Mouse (Mus musculus): Measurements from ENCODE around the gene 4921524J17Rik. TPM values are rescaled to one million over a fixed set of nuclear protein-coding genes. Genes with fewer than 3 reads are reported as not detected.
A peak's percentile ranks its signal among the peaks of the same experiment; 100 is the strongest.

Gene 4921524J17Rik
- 40.1 and 48.2 TPM in 2 replicates for polyA plus RNA-seq (2014; fragmentation: Nextera tagmentation; extraction: Ambion mirVana)

DNA sequence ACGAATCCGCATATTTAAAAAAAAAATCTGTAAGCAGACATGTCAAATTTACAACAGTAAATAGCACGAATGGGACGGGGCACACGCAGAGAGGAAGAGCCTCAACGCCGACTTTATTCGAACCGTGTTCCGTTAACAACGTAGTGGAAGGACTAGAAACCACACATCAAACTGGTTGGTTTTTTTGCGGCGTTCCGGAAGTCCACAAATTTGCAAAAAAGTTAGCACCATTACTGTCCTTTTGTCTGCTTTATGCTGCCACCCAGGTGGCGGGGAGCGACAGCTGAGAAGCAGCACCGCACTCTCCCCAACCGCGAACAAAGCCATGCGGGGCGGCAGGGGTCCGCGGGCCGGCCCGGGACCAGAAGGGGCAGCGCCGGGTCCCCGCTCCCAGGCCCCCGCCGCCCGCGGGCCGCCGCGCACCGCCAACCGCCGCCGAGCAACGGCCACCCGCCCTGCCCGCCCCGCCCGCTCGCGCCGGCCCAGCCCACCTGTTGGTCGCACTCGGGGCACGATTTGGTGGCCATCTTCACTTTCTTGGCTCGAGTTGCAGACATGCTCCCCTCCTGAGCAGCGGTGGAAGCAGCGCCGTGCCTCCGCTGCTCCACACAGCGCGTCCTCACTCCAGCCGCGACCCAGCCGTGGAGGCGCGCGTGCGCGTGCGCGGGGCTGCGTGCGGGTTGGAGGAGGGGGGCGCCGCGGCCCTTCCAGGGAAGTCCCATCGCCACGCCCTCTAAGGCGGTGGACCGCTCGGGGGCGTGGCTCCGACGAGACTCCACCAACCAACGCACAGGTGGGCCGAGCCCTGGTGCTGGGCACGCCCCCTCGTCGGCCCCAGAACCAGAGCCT, at the start of gene 4921524J17Rik:
Gene 4921524J17Rik, minus strand, starts transcription at position 666 of the 849 bp plus-strand sequence.
- H3K9me3 ChIP-seq (ENCODE audit: control insufficient read depth, low read length): no peaks in the 10 kb centered on the region
- peak; percentile 99 for ATAC-seq (replicated peaks; ENCODE audit: low FRiP score)
- peak within 1 kb of the TSS; percentile 90 for H3K9ac ChIP-seq (ENCODE audit: low read length)
- WGBS: under 1% methylated on average over 81 of the region's 85 CpGs
- H3K4me2 ChIP-seq (ENCODE audit: low read depth, low read length, severe bottlenecking): peak within 1 kb of the TSS; percentile 50
- H3K4me1 ChIP-seq (replicated peaks; ENCODE audit: control insufficient read depth, insufficient read depth, low read length): peaks cover 5% of the 10 kb centered on the region
- H3K36me3 ChIP-seq (ENCODE audit: control insufficient read depth, insufficient read depth, low read length): no peaks in the 10 kb centered on the region
- peak within 1 kb of the TSS; percentile 85 for H3K4me3 ChIP-seq (ENCODE audit: low read depth, low read length)
- peak within 1 kb of the TSS; percentile 89 for H3K27ac ChIP-seq (ENCODE audit: low read depth, low read length)
- no peaks in the 10 kb centered on the region for H3K27me3 ChIP-seq (ENCODE audit: control insufficient read depth, insufficient read depth, low read length)
- DNase-seq (ENCODE audit: low spot score): peak; percentile 98

DNA sequence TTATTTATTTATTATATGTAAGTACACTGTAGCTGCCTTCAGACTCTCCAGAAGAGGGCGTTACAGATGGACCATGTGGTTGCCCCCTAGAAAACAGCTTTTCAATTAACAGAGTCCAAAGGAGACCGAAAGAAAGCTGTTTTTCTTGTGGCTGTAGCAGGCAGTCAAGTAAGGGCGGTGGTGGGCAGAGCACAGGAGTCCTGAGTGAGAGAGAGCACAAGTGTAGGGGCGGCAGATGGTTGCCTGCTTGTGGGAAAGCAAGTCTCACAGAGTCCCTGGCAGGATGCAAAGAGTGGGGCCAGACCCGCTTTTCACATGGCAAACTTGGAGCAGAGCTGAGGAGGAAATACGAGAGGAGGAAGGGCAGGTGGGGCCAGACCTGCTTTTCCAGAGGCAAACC, 49.8 kb upstream of the 4921524J17Rik start:
- H3K4me1 ChIP-seq (replicated peaks; ENCODE audit: control insufficient read depth, insufficient read depth, low read length): 0 out of 2 replicates have a peak, but pooled peaks cover 2% of the 10 kb centered on the region
- no peak overlapping the region for H3K9ac ChIP-seq (ENCODE audit: low read length)
- H3K36me3 ChIP-seq (ENCODE audit: control insufficient read depth, insufficient read depth, low read length): no peaks in the 10 kb centered on the region
- ATAC-seq (replicated peaks; ENCODE audit: low FRiP score) (no peak), DNase-seq (ENCODE audit: low spot score) (peak; percentile 46)
- H3K27me3 ChIP-seq (ENCODE audit: control insufficient read depth, insufficient read depth, low read length): no peaks in the 10 kb centered on the region
- no peak overlapping the region for H3K27ac ChIP-seq (ENCODE audit: low read depth, low read length)
- H3K9me3 ChIP-seq (ENCODE audit: control insufficient read depth, low read length): no peaks in the 10 kb centered on the region
- H3K4me2 ChIP-seq (ENCODE audit: low read depth, low read length, severe bottlenecking): no peak overlapping the region
- WGBS: 67% methylated on average over 6 of the region's 6 CpGs
- H3K4me3 ChIP-seq (ENCODE audit: low read depth, low read length): no peak overlapping the region

GRCm38 (mm10) chr8:85481900-85482299, 49.3 kb upstream of the 4921524J17Rik start:
- Histone ChIP-seq H3K27ac (ENCODE audit: low read depth, low read length) (no peak overlapping the region), H3K27me3 (ENCODE audit: control insufficient read depth, insufficient read depth, low read length) (no peaks in the 10 kb centered on the region), H3K9ac (ENCODE audit: low read length) (no peak overlapping the region), H3K36me3 (ENCODE audit: control insufficient read depth, insufficient read depth, low read length) (no peaks in the 10 kb centered on the region), H3K4me1 (replicated peaks; ENCODE audit: control insufficient read depth, insufficient read depth, low read length) (0 out of 2 replicates have a peak, but pooled peaks cover 2% of the 10 kb centered on the region), H3K4me2 (ENCODE audit: low read depth, low read length, severe bottlenecking) (0 out of 2 replicates have a peak overlapping the region, but pooled peaks have one; percentile 21), H3K4me3 (ENCODE audit: low read depth, low read length) (no peak overlapping the region), H3K9me3 (ENCODE audit: control insufficient read depth, low read length) (no peaks in the 10 kb centered on the region)
- peak; percentile 60 for DNase-seq (ENCODE audit: low spot score)
- no peak for ATAC-seq (replicated peaks; ENCODE audit: low FRiP score)
- WGBS: 32% methylated on average over 10 of the region's 10 CpGs

DNA sequence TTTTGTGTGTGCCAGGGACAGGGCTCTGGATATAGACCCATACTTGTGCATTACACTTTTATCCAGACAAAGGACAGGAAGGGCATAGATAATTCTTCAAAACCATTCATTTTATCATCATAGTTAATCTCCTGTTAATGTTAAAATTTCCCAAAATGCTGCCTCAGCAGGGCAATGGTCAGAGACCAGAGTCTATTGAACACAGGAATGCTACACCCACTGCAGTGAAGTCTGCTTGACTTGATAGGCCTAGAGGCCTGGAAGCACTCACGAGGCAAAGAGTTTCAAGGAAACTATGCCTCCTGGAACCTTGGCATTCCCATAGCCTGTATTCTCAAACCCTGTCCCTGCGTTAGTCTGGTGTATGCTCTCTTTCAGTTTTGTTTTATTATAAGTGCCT, 47.1 kb upstream of the 4921524J17Rik start:
- no peak for ATAC-seq (replicated peaks; ENCODE audit: low FRiP score)
- Histone ChIP-seq H3K4me2 (ENCODE audit: low read depth, low read length, severe bottlenecking) (no peak overlapping the region), H3K9me3 (ENCODE audit: control insufficient read depth, low read length) (no peaks in the 10 kb centered on the region), H3K4me3 (ENCODE audit: low read depth, low read length) (no peak overlapping the region), H3K9ac (ENCODE audit: low read length) (no peak overlapping the region), H3K36me3 (ENCODE audit: control insufficient read depth, insufficient read depth, low read length) (no peaks in the 10 kb centered on the region), H3K27me3 (ENCODE audit: control insufficient read depth, insufficient read depth, low read length) (no peaks in the 10 kb centered on the region), H3K27ac (ENCODE audit: low read depth, low read length) (no peak overlapping the region), H3K4me1 (replicated peaks; ENCODE audit: control insufficient read depth, insufficient read depth, low read length) (0 out of 2 replicates have a peak, but pooled peaks cover 2% of the 10 kb centered on the region)
- DNase-seq (ENCODE audit: low spot score): no peak
- WGBS: 89% methylated on average over 2 of the region's 2 CpGs

DNA sequence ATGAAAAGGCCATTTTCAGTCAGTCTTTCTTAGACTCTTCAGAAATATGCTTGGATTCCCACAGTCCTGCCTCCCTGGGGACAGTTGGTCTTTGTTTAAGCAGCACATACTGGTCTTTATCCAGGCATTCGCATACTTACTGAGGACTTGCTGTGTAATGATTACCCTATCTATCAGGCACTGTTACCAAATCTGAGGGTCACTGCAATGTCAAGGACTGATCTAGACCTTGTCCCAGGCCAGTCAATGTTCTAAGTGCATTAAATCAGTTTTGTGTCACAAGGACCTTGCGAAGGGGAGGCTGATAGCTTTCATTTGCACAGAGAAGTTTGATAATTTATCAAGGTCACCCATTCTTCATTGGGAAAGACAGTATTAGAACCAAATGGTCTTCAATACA, 45.8 kb upstream of the 4921524J17Rik start:
- Histone ChIP-seq H3K9ac (ENCODE audit: low read length) (no peak overlapping the region), H3K4me3 (ENCODE audit: low read depth, low read length) (no peak overlapping the region), H3K36me3 (ENCODE audit: control insufficient read depth, insufficient read depth, low read length) (no peaks in the 10 kb centered on the region), H3K4me1 (replicated peaks; ENCODE audit: control insufficient read depth, insufficient read depth, low read length) (0 out of 2 replicates have a peak, but pooled peaks cover 2% of the 10 kb centered on the region), H3K27ac (ENCODE audit: low read depth, low read length) (no peak overlapping the region), H3K27me3 (ENCODE audit: control insufficient read depth, insufficient read depth, low read length) (no peaks in the 10 kb centered on the region), H3K9me3 (ENCODE audit: control insufficient read depth, low read length) (no peaks in the 10 kb centered on the region), H3K4me2 (ENCODE audit: low read depth, low read length, severe bottlenecking) (no peak overlapping the region)
- no peak for ATAC-seq (replicated peaks; ENCODE audit: low FRiP score)
- WGBS: 93% methylated on average over 2 of the region's 2 CpGs
- DNase-seq (ENCODE audit: low spot score): no peak

- no peak overlapping the region for H3K4me3 ChIP-seq (ENCODE audit: low read depth, low read length)
- H3K27ac ChIP-seq (ENCODE audit: low read depth, low read length): no peak overlapping the region
- no peak for DNase-seq (ENCODE audit: low spot score)
- 0 out of 2 replicates have a peak, but pooled peaks cover 2% of the 10 kb centered on the region for H3K4me1 ChIP-seq (replicated peaks; ENCODE audit: control insufficient read depth, insufficient read depth, low read length)
- H3K36me3 ChIP-seq (ENCODE audit: control insufficient read depth, insufficient read depth, low read length): no peaks in the 10 kb centered on the region
- no peak overlapping the region for H3K9ac ChIP-seq (ENCODE audit: low read length)
- no peak overlapping the region for H3K4me2 ChIP-seq (ENCODE audit: low read depth, low read length, severe bottlenecking)
- no peaks in the 10 kb centered on the region for H3K27me3 ChIP-seq (ENCODE audit: control insufficient read depth, insufficient read depth, low read length)
- ATAC-seq (replicated peaks; ENCODE audit: low FRiP score): no peak
- H3K9me3 ChIP-seq (ENCODE audit: control insufficient read depth, low read length): no peaks in the 10 kb centered on the region
- WGBS: 82% methylated on average over 4 of the region's 4 CpGs
Measured at GRCm38 (mm10) chr8:85476970-85477545, 44.4 kb upstream of the 4921524J17Rik start.

DNA sequence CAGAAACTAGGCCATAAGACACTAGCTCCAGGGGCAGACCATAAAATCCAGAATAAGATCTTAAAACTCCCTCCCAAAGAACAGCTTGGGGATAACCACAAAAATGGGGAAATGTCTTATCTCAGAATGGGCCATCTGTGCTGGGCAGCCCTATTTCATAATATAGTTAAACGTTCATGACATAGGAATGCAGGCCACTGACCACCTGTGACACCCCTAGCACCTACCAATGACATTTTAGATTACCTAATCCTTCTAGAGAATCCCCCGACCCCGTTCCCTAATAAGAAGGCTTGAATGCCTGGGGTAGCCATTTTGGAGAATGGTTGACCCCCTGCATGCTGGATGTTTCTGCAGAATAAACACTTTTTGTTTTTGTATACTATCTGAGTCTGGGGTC, 42.3 kb upstream of the 4921524J17Rik start:
- Histone ChIP-seq H3K36me3 (ENCODE audit: control insufficient read depth, insufficient read depth, low read length) (no peaks in the 10 kb centered on the region), H3K4me3 (ENCODE audit: low read depth, low read length) (no peak overlapping the region), H3K9me3 (ENCODE audit: control insufficient read depth, low read length) (no peaks in the 10 kb centered on the region), H3K4me2 (ENCODE audit: low read depth, low read length, severe bottlenecking) (no peak overlapping the region), H3K27ac (ENCODE audit: low read depth, low read length) (no peak overlapping the region), H3K27me3 (ENCODE audit: control insufficient read depth, insufficient read depth, low read length) (no peaks in the 10 kb centered on the region), H3K9ac (ENCODE audit: low read length) (no peak overlapping the region), H3K4me1 (replicated peaks; ENCODE audit: control insufficient read depth, insufficient read depth, low read length) (no peaks in the 10 kb centered on the region)
- whole genome bisulfite sequencing: 90% methylated on average over 3 of the region's 3 CpGs
- ATAC-seq (replicated peaks; ENCODE audit: low FRiP score) (no peak), DNase-seq (ENCODE audit: low spot score) (no peak)

- no peaks in the 10 kb centered on the region for H3K27me3 ChIP-seq (ENCODE audit: control insufficient read depth, insufficient read depth, low read length)
- H3K4me1 ChIP-seq (replicated peaks; ENCODE audit: control insufficient read depth, insufficient read depth, low read length): no peaks in the 10 kb centered on the region
- H3K9ac ChIP-seq (ENCODE audit: low read length): no peak overlapping the region
- H3K36me3 ChIP-seq (ENCODE audit: control insufficient read depth, insufficient read depth, low read length): no peaks in the 10 kb centered on the region
- H3K4me2 ChIP-seq (ENCODE audit: low read depth, low read length, severe bottlenecking): no peak overlapping the region
- DNase-seq (ENCODE audit: low spot score) (no peak), ATAC-seq (replicated peaks; ENCODE audit: low FRiP score) (no peak)
- H3K9me3 ChIP-seq (ENCODE audit: control insufficient read depth, low read length): no peaks in the 10 kb centered on the region
- WGBS: 75% methylated on average over 4 of the region's 4 CpGs
- H3K27ac ChIP-seq (ENCODE audit: low read depth, low read length): no peak overlapping the region
- no peak overlapping the region for H3K4me3 ChIP-seq (ENCODE audit: low read depth, low read length)
Measured at GRCm38 (mm10) chr8:85473246-85473645, 40.6 kb upstream of the 4921524J17Rik start.

Data from forebrain, embryonic 11.5 days (tissue).